8 mouse cellular contexts compared by ENCODE assay signal in genomic region chr3:108381945-108382875, GRCm38 (mm10). TPM values are rescaled to one million over a fixed set of nuclear protein-coding genes. Genes with fewer than 3 reads are reported as not detected.
DNase-seq lines count a peak whose midpoint lies in the region; ATAC-seq and TF ChIP-seq lines count a peak whose summit lies in the region.

No protein-coding gene starts in this region.

- WGBS in forebrain, embryonic 12.5 days = 76% methylated on average over 14 of the region's 14 CpGs
- WGBS in forebrain, embryonic 16.5 days = 80% methylated on average over 14 of the region's 14 CpGs
- 52% methylated on average over 14 of the region's 14 CpGs for WGBS in intestine, embryonic 16.5 days
- 88% methylated on average over 14 of the region's 14 CpGs for WGBS in cerebellum, adult 2 months

- peak overlapping the region; percentile 71 for H3K4me2 ChIP-seq in forebrain, embryonic 12.5 days
- no peak overlapping the region for H3K4me2 ChIP-seq in forebrain, embryonic 16.5 days (ENCODE audit: low read length)
- peak overlapping the region; percentile 8; the same call in 1 of the 2 replicates for H3K4me2 ChIP-seq in intestine, embryonic 16.5 days (ENCODE audit: low read depth, low read length)

- peak; percentile 38 for DNase-seq in thymus, postnatal 0 days (ENCODE audit: low spot score)
- no peak for DNase-seq in thymus, postnatal 10 days (ENCODE audit: low spot score in 2 of 2)
- no peak for DNase-seq in spleen, adult 12 weeks (ENCODE audit: low spot score)
- no peak for DNase-seq in cerebellum, adult 2 months
- DNase-seq in spleen, postnatal 14 days (ENCODE audit: low spot score in 2 of 2) = no peak

- no peak for TF ChIP-seq POLR2A in cerebellum, adult 2 months (IDR thresholded peaks at IDR 0.05; ENCODE audit: borderline replicate concordance, insufficient read depth, low read length)

- H3K36me3 ChIP-seq in forebrain, embryonic 12.5 days (replicated peaks) = peaks cover 16% of the 10 kb centered on the region
- no peaks in the 10 kb centered on the region for H3K36me3 ChIP-seq in forebrain, embryonic 16.5 days (ENCODE audit: control insufficient read depth, insufficient read depth)
- no peaks in the 10 kb centered on the region for H3K36me3 ChIP-seq in intestine, embryonic 16.5 days (ENCODE audit: control insufficient read depth, insufficient read depth, low read length)

- peak overlapping the region; percentile 50; the same call in 1 of the 2 replicates for H3K4me3 ChIP-seq in forebrain, embryonic 12.5 days (replicated peaks)
- no peak overlapping the region for H3K4me3 ChIP-seq in forebrain, embryonic 16.5 days (replicated peaks; ENCODE audit: low read length)
- H3K4me3 ChIP-seq in intestine, embryonic 16.5 days (ENCODE audit: low read length) = no peak overlapping the region
- no peak overlapping the region for H3K4me3 ChIP-seq in cerebellum, adult 2 months (replicated peaks; ENCODE audit: insufficient read depth, low read depth, low read length)

- TF ChIP-seq CTCF in cerebellum, adult 2 months (IDR thresholded peaks at IDR 0.05; ENCODE audit: borderline replicate concordance, insufficient read depth, low read depth, low read length) = no peak

- ATAC-seq in forebrain, embryonic 12.5 days (ENCODE audit: low FRiP score) = no peak
- ATAC-seq in forebrain, embryonic 16.5 days = no peak
- no peak for ATAC-seq in intestine, embryonic 16.5 days

- H3K27ac ChIP-seq in forebrain, embryonic 12.5 days = no peak overlapping the region
- H3K27ac ChIP-seq in forebrain, embryonic 16.5 days (ENCODE audit: low read length) = no peak overlapping the region
- H3K27ac ChIP-seq in intestine, embryonic 16.5 days (ENCODE audit: low read length) = no peak overlapping the region
- no peak overlapping the region for H3K27ac ChIP-seq in cerebellum, adult 2 months (ENCODE audit: insufficient read depth, low read length)

- H3K4me1 ChIP-seq in forebrain, embryonic 12.5 days = peaks cover 39% of the 10 kb centered on the region
- peaks cover 30% of the 10 kb centered on the region for H3K4me1 ChIP-seq in forebrain, embryonic 16.5 days (replicated peaks; ENCODE audit: control insufficient read depth, insufficient read depth, low read length)
- peaks cover 25% of the 10 kb centered on the region for H3K4me1 ChIP-seq in intestine, embryonic 16.5 days (ENCODE audit: control insufficient read depth, insufficient read depth, low read length)
- H3K4me1 ChIP-seq in cerebellum, adult 2 months (ENCODE audit: control insufficient read depth, insufficient read depth, low read length) = peaks cover 5% of the 10 kb centered on the region

- no peaks in the 10 kb centered on the region for H3K27me3 ChIP-seq in forebrain, embryonic 12.5 days
- H3K27me3 ChIP-seq in forebrain, embryonic 16.5 days (replicated peaks; ENCODE audit: control insufficient read depth, insufficient read depth, low read length) = no peaks in the 10 kb centered on the region
- H3K27me3 ChIP-seq in intestine, embryonic 16.5 days (replicated peaks; ENCODE audit: control insufficient read depth, insufficient read depth, low read length) = no peaks in the 10 kb centered on the region
- no peaks in the 10 kb centered on the region for H3K27me3 ChIP-seq in cerebellum, adult 2 months (ENCODE audit: control insufficient read depth, insufficient read depth, low read length)

- no peaks in the 10 kb centered on the region for H3K9me3 ChIP-seq in forebrain, embryonic 12.5 days
- H3K9me3 ChIP-seq in forebrain, embryonic 16.5 days (ENCODE audit: control insufficient read depth, low read length) = no peaks in the 10 kb centered on the region
- no peaks in the 10 kb centered on the region for H3K9me3 ChIP-seq in intestine, embryonic 16.5 days (ENCODE audit: control insufficient read depth, low read length)

- no peak overlapping the region for H3K9ac ChIP-seq in forebrain, embryonic 12.5 days
- H3K9ac ChIP-seq in forebrain, embryonic 16.5 days (replicated peaks; ENCODE audit: low read depth, low read length) = no peak overlapping the region
- H3K9ac ChIP-seq in intestine, embryonic 16.5 days (ENCODE audit: low read depth, low read length) = 0 out of 2 replicates have a peak overlapping the region, but pooled peaks have one; percentile 23

RNA-seq across cellular contexts. Expression of gene Psrc1, which starts 1.4 kb away (rescaled TPM):
- polyA plus RNA-seq in forebrain, embryonic 12.5 days (2016; fragmentation: Nextera tagmentation; extraction: Ambion mirVana) = 82.6 and 83.1 TPM in 2 replicates
- 29.0 and 29.2 TPM in 2 replicates for polyA plus RNA-seq in forebrain, embryonic 16.5 days (2015; fragmentation: Nextera tagmentation; extraction: Ambion mirVana)
- 16.7 and 17.1 TPM in 2 replicates for polyA plus RNA-seq in thymus, postnatal 0 days (2015; fragmentation: Nextera tagmentation; extraction: Ambion mirVana)
- polyA plus RNA-seq in intestine, embryonic 16.5 days (2015; fragmentation: Nextera tagmentation; extraction: Ambion mirVana) = 22.1 and 26.1 TPM in 2 replicates
- polyA plus RNA-seq in cerebellum, adult 2 months (2012; rRNA removed) = 0.21 and 0.28 TPM in 2 replicates

RNA-seq across cellular contexts. Expression of gene Mybphl, which starts 17.5 kb away (rescaled TPM):
- 0.15 and 0.31 TPM in 2 replicates for polyA plus RNA-seq in forebrain, embryonic 12.5 days (2016; fragmentation: Nextera tagmentation; extraction: Ambion mirVana)
- 0.16 TPM in 1 of 2 replicates, not detected in the other for polyA plus RNA-seq in forebrain, embryonic 16.5 days (2015; fragmentation: Nextera tagmentation; extraction: Ambion mirVana)
- polyA plus RNA-seq in thymus, postnatal 0 days (2015; fragmentation: Nextera tagmentation; extraction: Ambion mirVana) = 0.23 and 0.29 TPM in 2 replicates
- polyA plus RNA-seq in intestine, embryonic 16.5 days (2015; fragmentation: Nextera tagmentation; extraction: Ambion mirVana) = not detected in 2 replicates
- polyA plus RNA-seq in cerebellum, adult 2 months (2012; rRNA removed) = 0.16 TPM in 1 of 2 replicates, not detected in the other

RNA-seq across cellular contexts. Expression of gene Celsr2, which starts 33.1 kb away (rescaled TPM):
- polyA plus RNA-seq in forebrain, embryonic 12.5 days (2016; fragmentation: Nextera tagmentation; extraction: Ambion mirVana) = 60.4 and 61.3 TPM in 2 replicates
- 46.7 and 47.3 TPM in 2 replicates for polyA plus RNA-seq in forebrain, embryonic 16.5 days (2015; fragmentation: Nextera tagmentation; extraction: Ambion mirVana)
- 2.2 and 3.4 TPM in 2 replicates for polyA plus RNA-seq in thymus, postnatal 0 days (2015; fragmentation: Nextera tagmentation; extraction: Ambion mirVana)
- polyA plus RNA-seq in intestine, embryonic 16.5 days (2015; fragmentation: Nextera tagmentation; extraction: Ambion mirVana) = 2.6 and 3.0 TPM in 2 replicates
- 57.4 and 58.2 TPM in 2 replicates for polyA plus RNA-seq in cerebellum, adult 2 months (2012; rRNA removed)

Comparison
In these comparisons a context has a peak if more than half of its experiments do, and no peak if none do; other contexts are left out.
1. RNA of gene Psrc1, which starts 1.4 kb away (polyA plus RNA-seq): 82.6 to 83.1 TPM in forebrain, embryonic 12.5 days, 29.0 to 29.2 TPM in forebrain, embryonic 16.5 days, 22.1 to 26.1 TPM in intestine, embryonic 16.5 days and 16.7 to 17.1 TPM in thymus, postnatal 0 days; 0.21 to 0.28 TPM in cerebellum, adult 2 months; every median in the first group is over 10 times any median in the second.
2. RNA of gene Celsr2, which starts 33.1 kb away (polyA plus RNA-seq): 60.4 to 61.3 TPM in forebrain, embryonic 12.5 days, 57.4 to 58.2 TPM in cerebellum, adult 2 months and 46.7 to 47.3 TPM in forebrain, embryonic 16.5 days; 2.2 to 3.4 TPM in thymus, postnatal 0 days and 2.6 to 3.0 TPM in intestine, embryonic 16.5 days; every median in the first group is over 10 times any median in the second.